Mouse (Mus musculus) kidney, postnatal 0 days (tissue): ENCODE results near the gene Xxylt1. TPM values are rescaled to one million over a fixed set of nuclear protein-coding genes. Genes with fewer than 3 reads are reported as not detected.

Source experiments
- ATAC-seq: fragments of 200-750 bp; cut with Nextera tagmentation; replicated peaks from 2 replicates; pipeline ENCODE4 v1.8.0; 2017; ENCODE audit warnings: low read depth, moderate number of reproducible peaks, moderate TSS enrichment, moderate library complexity; ENCODE audit not compliant: low FRiP score
- DNase-seq: peaks from one replicate; pipeline ENCODE4 v3.0.0-alpha.2; 2016; ENCODE audit warnings: low spot score
- H3K27ac ChIP-seq: fragments of 300-500 bp; sonication (generic); 2 replicates; pipeline ENCODE4 v1.5.1; 2014; ENCODE audit warnings: mild to moderate bottlenecking
- H3K27me3 ChIP-seq: fragments of 300-500 bp; sonication (generic); 2 replicates; pipeline ENCODE4 v1.6.1; 2014; ENCODE audit warnings: low read length, mixed read lengths; ENCODE audit not compliant: insufficient read depth
- H3K36me3 ChIP-seq: fragments of 300-500 bp; sonication (generic); 2 replicates; pipeline ENCODE4 v1.6.1; 2014; ENCODE audit warnings: low read length, mixed read lengths; ENCODE audit not compliant: insufficient read depth
- H3K4me1 ChIP-seq: fragments of 300-500 bp; sonication (generic); replicated peaks from 2 replicates; pipeline ENCODE4 v1.6.1; 2014; ENCODE audit warnings: antibody characterized with exemption, low read length, mixed read lengths; ENCODE audit not compliant: insufficient read depth
- H3K4me2 ChIP-seq: fragments of 300-500 bp; sonication (generic); 2 replicates; pipeline ENCODE4 v1.6.1; 2014; ENCODE audit warnings: mild to moderate bottlenecking, low read length, moderate library complexity, mixed read lengths
- H3K4me3 ChIP-seq: fragments of 300-500 bp; sonication (generic); replicated peaks from 2 replicates; pipeline ENCODE4 v1.5.1; 2014; ENCODE audit warnings: low read depth, low read length
- H3K9ac ChIP-seq: fragments of 300-500 bp; sonication (generic); 2 replicates; pipeline ENCODE4 v1.6.1; 2014; ENCODE audit warnings: low read depth, low read length
- H3K9me3 ChIP-seq: fragments of 300-500 bp; sonication (generic); replicated peaks from 2 replicates; pipeline ENCODE4 v1.6.1; 2016; ENCODE audit warnings: low read length, inconsistent platforms, mixed read lengths
- CTCF ChIP-seq: IDR thresholded peaks from 2 replicates; pipeline ENCODE4 v1.5.1; 2016; ENCODE audit warnings: antibody characterized with exemption, low read depth, mild to moderate bottlenecking, moderate library complexity
- WGBS: fragments of 180-500 bp; shearing (Covaris S2); extraction: QIAGEN DNeasy Blood & Tissue Kit; methylation state at CpG from one replicate; pipeline ENCODE4 v1.1.7; 2014; 5-methylcytosine and 5-hydroxymethylcytosine counted together
- polyA plus RNA-seq: library from polyadenylated mRNA; unstranded; fragments of >200 nt; fragmentation: Nextera tagmentation; extraction: Ambion mirVana; gene quantifications from 2 replicates; pipeline ENCODE4 v1.2.1, GENCODE M21; 2015

Gene Xxylt1
- polyA plus RNA-seq, 1 experiment from 2014 or later: 20.0 TPM

DNA sequence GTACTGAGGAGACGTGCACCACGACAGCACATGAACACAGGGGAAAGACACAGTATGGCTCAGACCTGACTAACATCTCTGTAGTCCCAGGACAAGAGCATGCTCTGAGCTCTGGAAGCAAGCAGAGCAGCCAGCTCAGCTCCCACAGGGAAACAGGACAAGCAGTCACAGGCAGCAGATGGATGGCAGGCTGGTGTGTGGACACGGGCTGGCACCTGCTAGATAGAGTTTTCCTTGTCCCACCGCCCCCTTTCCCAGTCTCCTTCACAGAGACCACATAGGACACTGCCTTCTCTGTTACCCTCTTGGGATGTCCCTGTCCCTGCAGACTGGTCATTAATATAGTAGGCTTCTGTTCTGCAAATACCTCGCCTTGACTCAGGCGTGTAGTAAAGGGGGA lies 79.1 kb downstream of the Xxylt1 start:
- no peak for ATAC-seq
- WGBS: 80% methylated on average over 6 of the region's 6 CpGs
- no peak for TF ChIP-seq CTCF

GRCm38 (mm10) chr16:30998711-30999110 lies 82.5 kb downstream of the Xxylt1 start:
- H3K4me3 ChIP-seq: no peak overlapping the region

More for the DNA sequence above, 79.1 kb downstream of the Xxylt1 start:
- Histone ChIP-seq H3K36me3 (no peaks in the 10 kb centered on the region), H3K9ac (no peak overlapping the region), H3K4me3 (no peak overlapping the region), H3K27ac (no peak overlapping the region), H3K4me2 (no peak overlapping the region), H3K27me3 (no peaks in the 10 kb centered on the region), H3K4me1 (peaks cover 17% of the 10 kb centered on the region), H3K9me3 (no peaks in the 10 kb centered on the region)
- DNase-seq: no peak

GRCm38 (mm10) chr16:30998048-30998447 lies 83.2 kb downstream of the Xxylt1 start:
- Histone ChIP-seq H3K27me3 (no peaks in the 10 kb centered on the region), H3K36me3 (no peaks in the 10 kb centered on the region)

More at GRCm38 (mm10) chr16:30998711-30999110, 82.5 kb downstream of the Xxylt1 start:
- Histone ChIP-seq H3K9ac (no peak overlapping the region), H3K27ac (no peak overlapping the region), H3K36me3 (no peaks in the 10 kb centered on the region), H3K4me1 (peaks cover 10% of the 10 kb centered on the region; the same call in 1 of the 2 replicates), H3K4me2 (no peak overlapping the region), H3K9me3 (no peaks in the 10 kb centered on the region), H3K27me3 (no peaks in the 10 kb centered on the region)
- ATAC-seq: no peak
- no peak for TF ChIP-seq CTCF
- DNase-seq: no peak
- 92% methylated on average over 2 of the region's 2 CpGs for WGBS

GRCm38 (mm10) chr16:30995446-30995845 lies 85.8 kb downstream of the Xxylt1 start:
- WGBS: 79% methylated on average over 5 of the region's 5 CpGs
- no peaks in the 10 kb centered on the region for H3K27me3 ChIP-seq
- TF ChIP-seq CTCF: no peak

More at GRCm38 (mm10) chr16:30998048-30998447, 83.2 kb downstream of the Xxylt1 start:
- no peak overlapping the region for H3K27ac ChIP-seq
- no peaks in the 10 kb centered on the region for H3K9me3 ChIP-seq
- no peak for DNase-seq
- no peak overlapping the region for H3K4me3 ChIP-seq
- no peak overlapping the region for H3K9ac ChIP-seq
- no peak for ATAC-seq
- TF ChIP-seq CTCF: no peak
- H3K4me1 ChIP-seq: peaks cover 6% of the 10 kb centered on the region; the same call in 1 of the 2 replicates
- WGBS: 85% methylated on average over 2 of the region's 2 CpGs
- H3K4me2 ChIP-seq: no peak overlapping the region

DNA sequence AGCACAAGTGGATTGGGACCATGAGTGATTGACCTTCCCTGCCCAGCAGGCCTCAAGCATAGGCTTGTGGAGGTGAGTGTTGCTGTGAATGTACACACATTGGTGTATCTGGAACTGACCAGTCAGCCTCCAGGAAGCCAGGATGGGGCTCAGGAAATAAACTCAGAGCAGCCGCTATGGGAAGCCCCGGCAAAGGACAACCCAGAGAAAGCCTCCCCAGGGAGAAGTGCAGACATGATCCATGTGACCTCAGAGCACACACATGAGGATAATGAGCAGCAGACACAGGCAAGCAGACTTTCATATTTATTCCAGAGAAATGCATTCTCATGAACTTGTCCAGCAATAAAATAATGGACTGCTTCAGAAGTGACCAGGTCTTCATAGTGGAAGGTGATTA lies 86.4 kb downstream of the Xxylt1 start:
- WGBS: 70% methylated on average over 2 of the region's 2 CpGs
- Histone ChIP-seq H3K27me3 (no peaks in the 10 kb centered on the region), H3K9me3 (no peaks in the 10 kb centered on the region), H3K4me1 (no peaks in the 10 kb centered on the region), H3K36me3 (no peaks in the 10 kb centered on the region), H3K27ac (peak overlapping the region; percentile 20; the same call in 1 of the 2 replicates), H3K4me2 (no peak overlapping the region), H3K9ac (no peak overlapping the region), H3K4me3 (no peak overlapping the region)
- DNase-seq (no peak), ATAC-seq (no peak)
- no peak for TF ChIP-seq CTCF

More at GRCm38 (mm10) chr16:30995446-30995845, 85.8 kb downstream of the Xxylt1 start:
- no peak overlapping the region for H3K4me2 ChIP-seq
- ATAC-seq (no peak), DNase-seq (no peak)
- no peaks in the 10 kb centered on the region for H3K36me3 ChIP-seq
- H3K9me3 ChIP-seq: no peaks in the 10 kb centered on the region
- H3K9ac ChIP-seq: no peak overlapping the region
- H3K27ac ChIP-seq: peak overlapping the region; percentile 20; the same call in 1 of the 2 replicates
- no peak overlapping the region for H3K4me3 ChIP-seq
- no peaks in the 10 kb centered on the region for H3K4me1 ChIP-seq

- no peaks in the 10 kb centered on the region for H3K36me3 ChIP-seq
- H3K27ac ChIP-seq: no peak overlapping the region
- 63% methylated on average over 7 of the region's 7 CpGs for WGBS
- no peak overlapping the region for H3K9ac ChIP-seq
- H3K4me2 ChIP-seq: no peak overlapping the region
- H3K27me3 ChIP-seq: no peaks in the 10 kb centered on the region
- TF ChIP-seq CTCF: no peak
- H3K4me1 ChIP-seq: no peaks in the 10 kb centered on the region
- no peak for ATAC-seq
- H3K4me3 ChIP-seq: no peak overlapping the region
- no peaks in the 10 kb centered on the region for H3K9me3 ChIP-seq
- no peak for DNase-seq
Observed at GRCm38 (mm10) chr16:30994296-30994695, 86.9 kb downstream of the Xxylt1 start.

GRCm38 (mm10) chr16:30992568-30992967 lies 88.7 kb downstream of the Xxylt1 start:
- 60% methylated on average over 5 of the region's 5 CpGs for WGBS
- Histone ChIP-seq H3K4me2 (no peak overlapping the region), H3K9ac (no peak overlapping the region), H3K27ac (peak overlapping the region; percentile 42; the same call in 1 of the 2 replicates), H3K9me3 (no peaks in the 10 kb centered on the region), H3K4me1 (no peaks in the 10 kb centered on the region), H3K27me3 (no peaks in the 10 kb centered on the region), H3K4me3 (no peak overlapping the region), H3K36me3 (no peaks in the 10 kb centered on the region)
- peak; percentile 52 for DNase-seq
- TF ChIP-seq CTCF: no peak
- ATAC-seq: no peak
